Mouse (Mus musculus) liver, postnatal 0 days (tissue): ENCODE measurements around the gene Fam3c. TPM values are rescaled to one million over a fixed set of nuclear protein-coding genes. Genes with fewer than 3 reads are reported as not detected.

ENCODE experiments used
- ATAC-seq: fragments of 200-750 bp; cut with Nextera tagmentation; 2 replicates; pipeline ENCODE4 v1.8.0; 2017; ENCODE audit warnings: mild to moderate bottlenecking, moderate library complexity
- DNase-seq: peaks from one replicate; pipeline ENCODE4 v3.0.0-alpha.2; 2016
- H3K27ac ChIP-seq: fragments of 300-500 bp; sonication (generic); 2 replicates; pipeline ENCODE4 v1.5.1; 2014; ENCODE audit warnings: antibody characterized with exemption, moderate library complexity, mild to moderate bottlenecking, low read depth
- H3K27me3 ChIP-seq: fragments of 300-500 bp; sonication (generic); 2 replicates; pipeline ENCODE4 v1.6.1; 2014; ENCODE audit warnings: low read length, control low read depth, mixed read lengths; ENCODE audit not compliant: insufficient read depth
- H3K36me3 ChIP-seq: fragments of 300-500 bp; sonication (generic); replicated peaks from 2 replicates; pipeline ENCODE4 v1.6.1; 2014; ENCODE audit warnings: mild to moderate bottlenecking, control low read depth, low read length, moderate library complexity, mixed read lengths; ENCODE audit not compliant: insufficient read depth
- H3K4me1 ChIP-seq: fragments of 300-500 bp; sonication (generic); 2 replicates; pipeline ENCODE4 v1.6.1; 2014; ENCODE audit warnings: antibody characterized with exemption, mild to moderate bottlenecking, control low read depth; ENCODE audit not compliant: insufficient read depth
- H3K4me2 ChIP-seq: fragments of 300-500 bp; sonication (generic); 2 replicates; pipeline ENCODE4 v1.6.1; 2014; ENCODE audit warnings: low read depth, mild to moderate bottlenecking, low read length, moderate library complexity, mixed read lengths
- H3K4me3 ChIP-seq: fragments of 300-500 bp; sonication (generic); 2 replicates; pipeline ENCODE4 v1.5.1; 2014; ENCODE audit warnings: low read depth, low read length
- H3K9ac ChIP-seq: fragments of 300-500 bp; sonication (generic); replicated peaks from 2 replicates; pipeline ENCODE4 v1.6.1; 2014; ENCODE audit warnings: mild to moderate bottlenecking, moderate library complexity
- H3K9me3 ChIP-seq: fragments of 300-500 bp; sonication (generic); 2 replicates; pipeline ENCODE4 v1.6.1; 2016; ENCODE audit warnings: mild to moderate bottlenecking, control low read depth, low read length, mixed read lengths
- CTCF ChIP-seq: sonication (generic); IDR thresholded peaks from 2 replicates; pipeline ENCODE4 v1.5.1; 2016; ENCODE audit warnings: antibody characterized with exemption, low read depth
- EP300 ChIP-seq: IDR thresholded peaks from 2 replicates; pipeline ENCODE4 v1.6.1; 2016; ENCODE audit warnings: antibody characterized with exemption, low read depth, mild to moderate bottlenecking
- WGBS: fragments of 180-500 bp; shearing (Covaris S2); extraction: QIAGEN DNeasy Blood & Tissue Kit; methylation state at CpG from one replicate; pipeline ENCODE4 v1.1.7; 2014; ENCODE audit not compliant: insufficient replicate concordance; 5-methylcytosine and 5-hydroxymethylcytosine counted together
- polyA plus RNA-seq: library from polyadenylated mRNA; unstranded; fragments of >200 nt; fragmentation: Nextera tagmentation; extraction: Ambion mirVana; gene quantifications from 2 replicates; pipeline ENCODE4 v1.2.1, GENCODE M21; 2015

The Fam3c gene
- polyA plus RNA-seq, 1 experiment from 2014 or later, result 32.6 TPM

DNA sequence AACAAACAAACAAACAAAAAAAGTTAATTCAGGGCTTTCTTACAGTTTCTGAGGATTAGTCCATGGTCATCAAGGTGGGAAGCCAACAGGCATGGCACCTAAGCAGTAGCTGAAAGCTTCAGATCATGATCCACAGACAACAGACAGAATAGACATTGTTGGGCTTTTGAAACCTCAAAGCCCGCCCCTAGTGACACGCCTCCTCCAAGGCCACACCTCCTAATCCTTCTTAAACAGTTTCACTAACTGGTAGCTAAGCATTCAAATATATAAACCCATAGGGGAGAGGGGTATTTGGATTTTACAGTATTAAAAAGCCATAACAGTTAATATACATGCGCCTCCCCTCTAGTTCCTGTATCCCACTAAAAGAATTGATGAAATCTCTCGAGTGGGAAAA is 1.3 kb upstream of the Fam3c start:
- H3K4me2 ChIP-seq, result no peak overlapping the region
- no peaks in the 10 kb centered on the region for H3K36me3 ChIP-seq
- H3K4me1 ChIP-seq, result peaks cover 25% of the 10 kb centered on the region
- no peaks in the 10 kb centered on the region for H3K27me3 ChIP-seq
- H3K27ac ChIP-seq, result no peak overlapping the region
- H3K9me3 ChIP-seq, result 0 out of 2 replicates have a peak, but pooled peaks cover 3% of the 10 kb centered on the region
- TF ChIP-seq EP300, result no peak
- TF ChIP-seq CTCF, result no peak
- DNase-seq (no peak), ATAC-seq (no peak)
- no peak overlapping the region for H3K9ac ChIP-seq
- H3K4me3 ChIP-seq, result no peak overlapping the region
- 82% methylated on average over 4 of the region's 4 CpGs for WGBS

DNA sequence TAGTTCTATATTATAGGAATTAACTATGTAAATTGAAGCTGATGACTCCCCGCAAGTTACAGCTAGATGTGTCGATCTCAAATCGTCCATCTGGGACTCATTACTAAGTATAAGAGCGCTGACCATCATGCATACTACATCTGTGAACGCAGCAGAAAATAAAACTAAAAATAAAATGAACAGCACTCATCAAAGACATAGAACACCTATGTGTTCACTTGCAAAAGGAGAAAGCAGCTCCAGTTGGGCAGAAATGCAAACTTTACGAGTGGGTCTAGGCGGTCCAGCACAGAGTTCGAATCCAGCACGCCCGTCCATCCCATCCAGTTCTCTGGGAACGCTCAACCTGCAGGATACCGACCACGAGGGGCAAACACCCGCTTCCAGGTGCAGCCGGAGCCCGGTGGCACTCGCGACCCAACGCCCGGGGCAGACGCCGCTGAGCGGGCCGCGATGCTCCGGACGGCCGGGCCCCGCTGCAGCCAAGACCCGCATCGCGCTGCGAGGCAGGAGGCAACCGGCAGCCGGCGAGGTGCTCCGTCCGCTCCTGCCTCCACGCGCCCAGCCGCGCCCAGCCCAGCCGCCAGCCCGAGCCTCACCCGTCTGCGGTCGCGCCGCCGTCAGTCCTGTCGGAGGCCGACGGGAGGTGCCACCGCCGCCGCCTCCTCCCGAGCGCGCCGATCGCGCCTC is 502 bp downstream of the Fam3c start:
- H3K27me3 ChIP-seq, result no peaks in the 10 kb centered on the region
- H3K9me3 ChIP-seq, result 0 out of 2 replicates have a peak, but pooled peaks cover 3% of the 10 kb centered on the region
- TF ChIP-seq CTCF (no peak), EP300 (no peak)
- DNase-seq (no peak), ATAC-seq (no peak)
- peaks cover 27% of the 10 kb centered on the region for H3K4me1 ChIP-seq
- peak overlapping the region; percentile 84 for H3K4me2 ChIP-seq
- peak overlapping the region; percentile 83 for H3K27ac ChIP-seq
- peak overlapping the region; percentile 79 for H3K9ac ChIP-seq
- peak overlapping the region; percentile 71 for H3K4me3 ChIP-seq
- H3K36me3 ChIP-seq, result no peaks in the 10 kb centered on the region
- 2% methylated on average over 44 of the region's 62 CpGs for WGBS

DNA sequence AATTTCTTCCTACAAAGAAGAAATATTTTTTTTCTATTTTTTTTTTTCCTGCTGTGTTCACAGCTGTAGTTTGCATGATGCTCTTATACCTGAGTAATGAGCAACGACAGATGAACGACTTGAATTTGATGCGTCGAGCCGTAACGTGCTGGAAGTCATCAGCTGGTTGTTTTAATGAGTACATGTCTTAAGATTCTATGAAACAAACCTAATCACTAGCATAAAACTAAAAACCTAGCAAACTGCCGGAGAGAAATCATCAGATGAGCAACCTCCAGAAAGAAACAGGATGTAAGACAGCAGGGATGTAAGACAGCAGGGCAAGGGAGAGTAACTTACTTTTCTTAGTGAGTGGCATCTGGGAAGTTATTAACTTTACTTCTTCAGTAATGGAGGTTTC is 1.4 kb downstream of the Fam3c start:
- Histone ChIP-seq H3K27me3 (no peaks in the 10 kb centered on the region), H3K9ac (peak overlapping the region; percentile 79; the same call in 1 of the 2 replicates), H3K9me3 (0 out of 2 replicates have a peak, but pooled peaks cover 3% of the 10 kb centered on the region), H3K4me3 (peak overlapping the region; percentile 71; the same call in 1 of the 2 replicates), H3K4me1 (peaks cover 34% of the 10 kb centered on the region), H3K4me2 (peak overlapping the region; percentile 84), H3K27ac (no peak overlapping the region), H3K36me3 (no peaks in the 10 kb centered on the region)
- 82% methylated on average over 7 of the region's 7 CpGs for WGBS
- ATAC-seq (no peak), DNase-seq (no peak)
- TF ChIP-seq CTCF (no peak), EP300 (no peak)

DNA sequence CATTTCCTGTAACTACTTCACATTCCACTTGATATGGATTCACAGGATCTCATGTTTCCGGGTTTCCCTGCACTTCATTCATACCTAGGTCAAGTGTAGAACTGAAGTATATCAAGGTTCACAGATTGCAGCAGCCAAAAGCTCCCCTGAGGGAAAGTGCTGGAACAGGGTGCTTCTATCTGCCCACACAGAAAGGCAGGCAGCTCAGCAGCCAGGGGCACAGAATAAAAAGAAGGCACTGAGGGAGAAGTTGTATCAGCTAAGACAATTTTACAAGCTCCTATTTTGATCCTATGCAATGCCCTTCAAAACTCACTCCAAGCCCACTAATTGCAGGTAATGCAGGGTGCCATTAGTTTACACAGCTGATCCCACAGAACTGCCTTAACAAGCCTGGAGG is 2.0 kb downstream of the Fam3c start:
- H3K9ac ChIP-seq, result no peak overlapping the region
- H3K4me3 ChIP-seq, result no peak overlapping the region
- H3K27ac ChIP-seq, result no peak overlapping the region
- no peak for TF ChIP-seq CTCF
- TF ChIP-seq EP300, result no peak
- ATAC-seq, result no peak
- no peaks in the 10 kb centered on the region for H3K27me3 ChIP-seq
- H3K4me2 ChIP-seq, result no peak overlapping the region
- no peaks in the 10 kb centered on the region for H3K36me3 ChIP-seq
- no peak for DNase-seq
- H3K9me3 ChIP-seq, result 0 out of 2 replicates have a peak, but pooled peaks cover 3% of the 10 kb centered on the region
- 61% methylated on average over 1 of the region's 1 CpGs for WGBS
- peaks cover 40% of the 10 kb centered on the region for H3K4me1 ChIP-seq

DNA sequence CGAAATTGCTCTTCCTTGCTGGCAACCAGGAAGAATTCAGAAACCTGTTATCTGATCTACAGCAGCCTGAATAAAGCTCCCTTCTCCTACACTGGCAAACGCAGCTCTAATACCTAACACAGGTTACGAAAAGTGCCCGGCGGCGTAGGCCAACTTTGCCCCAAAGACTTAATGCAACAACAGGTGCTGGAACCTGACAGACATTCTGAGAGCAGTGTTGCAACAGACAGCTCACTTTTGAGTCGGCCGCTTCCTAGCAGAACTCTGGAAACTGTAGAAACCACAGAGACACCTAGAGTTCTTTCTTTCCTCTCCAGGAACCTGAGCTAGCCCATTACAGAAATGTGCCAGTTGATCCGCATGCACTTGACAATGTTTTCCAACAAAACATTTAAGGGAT is 4.5 kb downstream of the Fam3c start:
- no peak for TF ChIP-seq CTCF
- no peak for TF ChIP-seq EP300
- peak; percentile 21 for ATAC-seq
- H3K9ac ChIP-seq, result no peak overlapping the region
- no peaks in the 10 kb centered on the region for H3K9me3 ChIP-seq
- H3K4me3 ChIP-seq, result no peak overlapping the region
- no peak overlapping the region for H3K4me2 ChIP-seq
- 51% methylated on average over 9 of the region's 9 CpGs for WGBS
- peak; percentile 50 for DNase-seq
- no peaks in the 10 kb centered on the region for H3K27me3 ChIP-seq
- H3K27ac ChIP-seq, result peak overlapping the region; percentile 52
- no peaks in the 10 kb centered on the region for H3K36me3 ChIP-seq
- peaks cover 56% of the 10 kb centered on the region for H3K4me1 ChIP-seq

DNA sequence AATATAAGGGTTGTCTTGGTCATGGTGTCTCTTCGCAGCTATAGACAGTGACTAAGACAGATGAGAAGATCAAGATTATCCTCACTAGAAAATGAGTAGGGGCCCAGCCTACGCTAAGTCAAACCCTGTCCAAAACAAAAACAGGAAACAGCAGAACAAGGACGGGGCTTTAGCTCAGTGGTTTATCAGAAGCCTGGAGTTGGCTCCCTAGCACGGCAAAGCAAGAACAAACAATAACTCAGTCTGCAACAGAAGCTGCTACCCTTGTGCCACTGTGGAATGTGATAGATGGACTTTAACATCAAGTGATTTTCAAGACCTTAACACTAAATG is 5.8 kb downstream of the Fam3c start:
- Histone ChIP-seq H3K9ac (no peak overlapping the region), H3K4me3 (no peak overlapping the region), H3K4me2 (0 out of 2 replicates have a peak overlapping the region, but pooled peaks have one; percentile 9), H3K27ac (peak overlapping the region; percentile 17), H3K27me3 (no peaks in the 10 kb centered on the region), H3K9me3 (no peaks in the 10 kb centered on the region), H3K4me1 (peaks cover 62% of the 10 kb centered on the region), H3K36me3 (no peaks in the 10 kb centered on the region)
- WGBS, result 30% methylated on average over 4 of the region's 4 CpGs
- 0 out of 2 replicates have a peak, but pooled peaks have one; percentile 7 for ATAC-seq
- DNase-seq, result no peak
- 0 out of 2 replicates have a peak, but pooled peaks have one; percentile 19 for TF ChIP-seq EP300
- no peak for TF ChIP-seq CTCF
